Mouse (Mus musculus): ENCODE measurements around the gene Tbc1d8b. TPM values are rescaled to one million over a fixed set of nuclear protein-coding genes. Genes with fewer than 3 reads are reported as not detected.

Gene Tbc1d8b
- 4.5 TPM for polyA plus RNA-seq (2015; fragmentation: Illumina TruSeq; extraction: RNeasy Lipid Tissue Mini Kit (QIAGEN cat#74804); ENCODE audit: low read depth, low replicate concordance)

GRCm38 (mm10) chrX:139684775-139685695 is at the start of gene Tbc1d8b:
TSS of gene Tbc1d8b (plus strand) at chrX:139684996.

GRCm38 (mm10) chrX:139714381-139714780 is 29.6 kb downstream of the Tbc1d8b start, which contains the start of gene Gm15013:
TSS of gene Gm15013 (minus strand) at chrX:139714481.

GRCm38 (mm10) chrX:139782278-139783044 is 97.7 kb downstream of the Tbc1d8b start, which contains the start of gene Ripply1:
TSS of gene Ripply1 (minus strand) at chrX:139782353.

GRCm38 (mm10) chrX:139800406-139800878 is 115.6 kb downstream of the Tbc1d8b start, which contains the start of gene Cldn2:
TSS of gene Cldn2 (plus strand) at chrX:139800828.

Other genes starting within 250 kb of the Tbc1d8b start
- 0.19 TPM for gene D330045A20Rik, start 204.6 kb upstream of the Tbc1d8b start, polyA plus RNA-seq (2015; fragmentation: Illumina TruSeq; extraction: RNeasy Lipid Tissue Mini Kit (QIAGEN cat#74804); ENCODE audit: low read depth, low replicate concordance)
- 17.1 TPM for gene Rnf128, start 121.7 kb upstream of the Tbc1d8b start, polyA plus RNA-seq (2015; fragmentation: Illumina TruSeq; extraction: RNeasy Lipid Tissue Mini Kit (QIAGEN cat#74804); ENCODE audit: low read depth, low replicate concordance)
- gene Gm15013, start 29.5 kb downstream of the Tbc1d8b start, polyA plus RNA-seq (2015; fragmentation: Illumina TruSeq; extraction: RNeasy Lipid Tissue Mini Kit (QIAGEN cat#74804); ENCODE audit: low read depth, low replicate concordance), result not detected
- not detected for gene Ripply1, start 97.4 kb downstream of the Tbc1d8b start, polyA plus RNA-seq (2015; fragmentation: Illumina TruSeq; extraction: RNeasy Lipid Tissue Mini Kit (QIAGEN cat#74804); ENCODE audit: low read depth, low replicate concordance)
- 2.4 TPM for gene Cldn2, start 115.8 kb downstream of the Tbc1d8b start, polyA plus RNA-seq (2015; fragmentation: Illumina TruSeq; extraction: RNeasy Lipid Tissue Mini Kit (QIAGEN cat#74804); ENCODE audit: low read depth, low replicate concordance)
- 4.3 TPM for gene Morc4, start 186.7 kb downstream of the Tbc1d8b start, polyA plus RNA-seq (2015; fragmentation: Illumina TruSeq; extraction: RNeasy Lipid Tissue Mini Kit (QIAGEN cat#74804); ENCODE audit: low read depth, low replicate concordance)